ENCODE assay signal across 7 mouse cellular contexts in the genomic region with DNA sequence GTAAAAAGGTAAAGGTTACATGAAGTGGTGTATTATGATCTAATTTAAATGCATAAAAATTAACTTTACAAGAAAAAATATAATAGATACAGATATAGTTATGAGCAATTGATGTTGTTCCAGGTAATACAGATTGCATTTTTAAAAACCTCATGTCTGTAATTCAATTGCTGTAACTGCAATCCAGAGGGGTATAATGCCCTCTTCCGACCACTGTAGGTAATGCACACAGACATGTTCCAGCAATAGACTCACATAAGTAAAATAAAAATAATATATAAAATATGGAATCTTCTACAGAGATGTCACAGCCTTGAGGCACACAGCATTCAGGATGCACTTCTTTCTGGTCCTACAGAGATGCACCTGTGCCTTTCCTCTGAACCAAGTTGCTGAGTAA.
DNase-seq lines count a peak whose midpoint lies in the region; TF ChIP-seq lines count a peak whose summit lies in the region.
"Not testable (repeated sequence)": the region's sequence is repeated elsewhere in the genome, so short reads cannot be mapped to it uniquely, and the experiment has no call there.

No protein-coding gene starts in this region.

- H3K9me3 ChIP-seq in E14TG2a.4 (ENCODE audit: low read length) = peaks cover 14% of the 10 kb centered on the region

- TF ChIP-seq POLR2A in thymus, adult 2 months (IDR thresholded peaks at IDR 0.05; ENCODE audit: control insufficient read depth, extremely low read depth, insufficient read depth, low read length, poor library complexity) = not testable (repeated sequence)

- TF ChIP-seq CTCF in E14TG2a.4 (conservative IDR thresholded peaks at IDR 0.05; ENCODE audit: low read length) = peak; percentile 21; the same call in 1 of the 2 replicates
- not testable (repeated sequence) for TF ChIP-seq CTCF in thymus, adult 2 months (IDR thresholded peaks at IDR 0.05; ENCODE audit: borderline replicate concordance, control insufficient read depth, extremely low read depth, insufficient read depth, low read length, poor library complexity)

- 71% methylated on average over 1 of the region's 1 CpGs for WGBS in thymus, adult 2 months

- H3K27ac ChIP-seq in thymus, adult 2 months (ENCODE audit: control insufficient read depth, insufficient read depth, low read length) = not testable (repeated sequence)

- peak; percentile 72 for DNase-seq in adrenal gland, postnatal 10 days
- peak; percentile 8 for DNase-seq in gastrocnemius, adult 18-20 months (ENCODE audit: low spot score)
- peak; percentile 35 for DNase-seq in heart, postnatal 4 days
- DNase-seq in layer of hippocampus, adult 11-12 months (ENCODE audit: low spot score) = peak; percentile 3
- peak; percentile 13 for DNase-seq in ovary, postnatal 14 days (ENCODE audit: low spot score)
- peak; percentile 39 for DNase-seq in thymus, adult 2 months

- H3K27me3 ChIP-seq in E14TG2a.4 (ENCODE audit: insufficient read depth, low read length); thymus, adult 2 months (ENCODE audit: control insufficient read depth, insufficient read depth, low read length): not testable (repeated sequence)

- H3K4me1 ChIP-seq in E14TG2a.4 (replicated peaks; ENCODE audit: low read depth, low read length); thymus, adult 2 months (replicated peaks; ENCODE audit: control insufficient read depth, insufficient read depth, low read length): not testable (repeated sequence)

- not testable (repeated sequence) for H3K4me3 ChIP-seq in E14TG2a.4 (replicated peaks; ENCODE audit: low read length); thymus, adult 2 months (ENCODE audit: control insufficient read depth, insufficient read depth, low read length)

- not testable (repeated sequence) for H3K36me3 ChIP-seq in E14TG2a.4 (ENCODE audit: insufficient read depth, low read length); thymus, adult 2 months (ENCODE audit: control insufficient read depth, insufficient read depth, low read length)

Comparison
In these comparisons a context has a peak if more than half of its experiments do, and no peak if none do; other contexts are left out.
1. DNase-seq: peak in every context shown above with its lines; median percentile 72 in adrenal gland, postnatal 10 days; 39 in thymus, adult 2 months; 35 in heart, postnatal 4 days; 13 in ovary, postnatal 14 days; 8 in gastrocnemius, adult 18-20 months; 3 in layer of hippocampus, adult 11-12 months.